9 mouse cellular contexts compared by ENCODE assay signal in genomic region chr2:25461407-25461806, GRCm38 (mm10). TPM values are rescaled to one million over a fixed set of nuclear protein-coding genes. Genes with fewer than 3 reads are reported as not detected.
A peak's percentile ranks its signal among the peaks of the same experiment; 100 is the strongest.
DNase-seq lines count a peak whose midpoint lies in the region; ATAC-seq and TF ChIP-seq lines count a peak whose summit lies in the region.
"Had no signal": no experiment of that assay in that cellular context is flagged by ENCODE, and none has a peak within 500 bp of the region (broad histone marks: within the 10 kb centered on the region; RNA-seq: fewer than 3 reads in every experiment).

No protein-coding gene starts in this region.

- no peak for TF ChIP-seq POLR2A in olfactory bulb, adult 2 months (IDR thresholded peaks at IDR 0.05; ENCODE audit: insufficient read depth, low read depth, low read length)

- H3K27ac ChIP-seq in lung, embryonic 14.5 days (ENCODE audit: low read depth): peak overlapping the region; percentile 88; the same call in 1 of the 2 replicates
- H3K27ac ChIP-seq in forebrain, embryonic 10.5 days: peak overlapping the region; percentile 91
- no peak overlapping the region for H3K27ac ChIP-seq in limb, embryonic 11.5 days (replicated peaks; ENCODE audit: low read depth, low read length)
- H3K27ac ChIP-seq in olfactory bulb, adult 2 months (ENCODE audit: insufficient read depth, low read depth, low read length): peak overlapping the region; percentile 84

- peak overlapping the region; percentile 35; the same call in 1 of the 2 replicates for H3K9ac ChIP-seq in lung, embryonic 14.5 days
- 0 out of 2 replicates have a peak overlapping the region, but pooled peaks have one; percentile 30 for H3K9ac ChIP-seq in limb, embryonic 11.5 days (ENCODE audit: low read length)

- peak overlapping the region; percentile 70 for H3K4me3 ChIP-seq in lung, embryonic 14.5 days (ENCODE audit: low read depth, low read length)
- peak overlapping the region; percentile 83 for H3K4me3 ChIP-seq in forebrain, embryonic 10.5 days
- peak overlapping the region; percentile 74 for H3K4me3 ChIP-seq in limb, embryonic 11.5 days (ENCODE audit: low read depth, low read length)
- peak overlapping the region; percentile 86 for H3K4me3 ChIP-seq in olfactory bulb, adult 2 months (ENCODE audit: insufficient read depth, low read depth, low read length)

- 26% methylated on average over 3 of the region's 3 CpGs for WGBS in lung, embryonic 14.5 days
- 28% methylated on average over 3 of the region's 3 CpGs for WGBS in forebrain, embryonic 10.5 days
- WGBS in limb, embryonic 11.5 days: 36% methylated on average over 3 of the region's 3 CpGs
- 9% methylated on average over 3 of the region's 3 CpGs for WGBS in olfactory bulb, adult 2 months

- ATAC-seq in lung, embryonic 14.5 days (ENCODE audit: insufficient read depth): no peak
- ATAC-seq in limb, embryonic 11.5 days (ENCODE audit: insufficient number of reproducible peaks, low FRiP score, low TSS enrichment, low read depth): no peak
- no peak for ATAC-seq in granulocyte monocyte progenitor cell, adult 5-6 weeks (replicated peaks; ENCODE audit: poor library complexity, severe bottlenecking)

- peak overlapping the region; percentile 87 for H3K4me2 ChIP-seq in lung, embryonic 14.5 days
- peak overlapping the region; percentile 90 for H3K4me2 ChIP-seq in limb, embryonic 11.5 days (ENCODE audit: low read depth, severe bottlenecking)

- no peaks in the 10 kb centered on the region; the same call in 1 of the 2 replicates for H3K4me1 ChIP-seq in lung, embryonic 14.5 days (ENCODE audit: insufficient read depth)
- peaks cover 40% of the 10 kb centered on the region for H3K4me1 ChIP-seq in forebrain, embryonic 10.5 days
- peaks cover 9% of the 10 kb centered on the region for H3K4me1 ChIP-seq in limb, embryonic 11.5 days (ENCODE audit: control insufficient read depth, insufficient read depth, low read length)
- peaks cover 21% of the 10 kb centered on the region for H3K4me1 ChIP-seq in olfactory bulb, adult 2 months (ENCODE audit: control insufficient read depth, insufficient read depth, low read length)

- H3K27me3 ChIP-seq in lung, embryonic 14.5 days (ENCODE audit: insufficient read depth, low read length): no peaks in the 10 kb centered on the region
- no peaks in the 10 kb centered on the region for H3K27me3 ChIP-seq in forebrain, embryonic 10.5 days (ENCODE audit: poor library complexity, severe bottlenecking)
- H3K27me3 ChIP-seq in limb, embryonic 11.5 days (ENCODE audit: control insufficient read depth, insufficient read depth, low read length): no peaks in the 10 kb centered on the region

- peaks cover 12% of the 10 kb centered on the region; the same call in 1 of the 2 replicates for H3K36me3 ChIP-seq in lung, embryonic 14.5 days (ENCODE audit: insufficient read depth)
- H3K36me3 ChIP-seq in forebrain, embryonic 10.5 days (replicated peaks): peaks cover 6% of the 10 kb centered on the region
- H3K36me3 ChIP-seq in limb, embryonic 11.5 days (ENCODE audit: control insufficient read depth, insufficient read depth, low read length): no peaks in the 10 kb centered on the region; the same call in 1 of the 2 replicates

- no peak for DNase-seq in lung, embryonic 14.5 days
- DNase-seq in lung, postnatal 25 days (ENCODE audit: low spot score): no peak
- no peak for DNase-seq in forebrain, embryonic 10.5 days (ENCODE audit: extremely low spot score, low spot score)
- DNase-seq in limb, embryonic 11.5 days (ENCODE audit: low spot score): no peak
- DNase-seq in urinary bladder, postnatal 25 days (ENCODE audit: low spot score): no peak

- no peaks in the 10 kb centered on the region for H3K9me3 ChIP-seq in lung, embryonic 14.5 days (ENCODE audit: low read depth, low read length)
- no peaks in the 10 kb centered on the region for H3K9me3 ChIP-seq in forebrain, embryonic 10.5 days
- H3K9me3 ChIP-seq in limb, embryonic 11.5 days (ENCODE audit: control insufficient read depth, low read length): no peaks in the 10 kb centered on the region

- no peak for TF ChIP-seq CTCF in lung, embryonic 14.5 days (IDR thresholded peaks at IDR 0.05; ENCODE audit: low read depth)
- TF ChIP-seq CTCF in olfactory bulb, adult 2 months (IDR thresholded peaks at IDR 0.05; ENCODE audit: insufficient read depth, low read depth, low read length): no peak

RNA-seq across cellular contexts. Expression of gene Paxx, which starts 0.5 kb away (rescaled TPM):
- polyA plus RNA-seq in lung, embryonic 14.5 days (2014; fragmentation: Nextera tagmentation; extraction: Ambion mirVana): 15.8 and 23.5 TPM in 2 replicates
- polyA plus RNA-seq in forebrain, embryonic 10.5 days (2016; fragmentation: Nextera tagmentation; extraction: Ambion mirVana): 12.4 and 15.5 TPM in 2 replicates
- polyA plus RNA-seq in limb, embryonic 11.5 days (2014; fragmentation: Nextera tagmentation; extraction: Ambion mirVana): 15.0 and 18.1 TPM in 2 replicates
- not detected in 2 replicates for polyA plus RNA-seq in olfactory bulb, adult 2 months (2012; ENCODE audit: insufficient read depth, insufficient read length, low replicate concordance, missing spikeins)
- total RNA-seq in granulocyte monocyte progenitor cell, adult 5-6 weeks (2014; fragmentation: Nextera tagmentation): 29.1 and 39.4 TPM in 2 replicates
- 20.2 and 32.5 TPM in 2 replicates for total RNA-seq in granulocyte monocyte progenitor cell, adult 5-6 weeks (2017)

RNA-seq across cellular contexts. Expression of gene Clic3, which starts 4.8 kb away (rescaled TPM):
- 20.0 and 30.2 TPM in 2 replicates for polyA plus RNA-seq in lung, embryonic 14.5 days (2014; fragmentation: Nextera tagmentation; extraction: Ambion mirVana)
- 0.57 TPM in 2 replicates for polyA plus RNA-seq in forebrain, embryonic 10.5 days (2016; fragmentation: Nextera tagmentation; extraction: Ambion mirVana)
- polyA plus RNA-seq in limb, embryonic 11.5 days (2014; fragmentation: Nextera tagmentation; extraction: Ambion mirVana): 0.81 TPM in 1 of 2 replicates, not detected in the other
- polyA plus RNA-seq in olfactory bulb, adult 2 months (2012; ENCODE audit: insufficient read depth, insufficient read length, low replicate concordance, missing spikeins): not detected in 2 replicates
- total RNA-seq in granulocyte monocyte progenitor cell, adult 5-6 weeks (2014; fragmentation: Nextera tagmentation): not detected in 2 replicates
- 1.4 TPM in 1 of 2 replicates, not detected in the other for total RNA-seq in granulocyte monocyte progenitor cell, adult 5-6 weeks (2017)
- total RNA-seq: adrenal gland, adult 8-10 months had no signal

RNA-seq across cellular contexts. Expression of gene Ptgds, which starts 8.4 kb away (rescaled TPM):
- 3.3 and 3.4 TPM in 2 replicates for polyA plus RNA-seq in lung, embryonic 14.5 days (2014; fragmentation: Nextera tagmentation; extraction: Ambion mirVana)
- polyA plus RNA-seq in forebrain, embryonic 10.5 days (2016; fragmentation: Nextera tagmentation; extraction: Ambion mirVana): 0.31 TPM in 1 of 2 replicates, not detected in the other
- not detected in 2 replicates for polyA plus RNA-seq in limb, embryonic 11.5 days (2014; fragmentation: Nextera tagmentation; extraction: Ambion mirVana)
- 758 and 1,988 TPM in 2 replicates for polyA plus RNA-seq in olfactory bulb, adult 2 months (2012; ENCODE audit: insufficient read depth, insufficient read length, low replicate concordance, missing spikeins)
- 3.5 and 4.2 TPM in 2 replicates for total RNA-seq in granulocyte monocyte progenitor cell, adult 5-6 weeks (2014; fragmentation: Nextera tagmentation)
- total RNA-seq in granulocyte monocyte progenitor cell, adult 5-6 weeks (2017): 0.93 TPM in 1 of 2 replicates, not detected in the other
- total RNA-seq: gastrocnemius, adult 18-20 months had no signal

RNA-seq across cellular contexts. Expression of gene Lcn12, which starts 32.3 kb away (rescaled TPM):
- not detected in 2 replicates for polyA plus RNA-seq in lung, embryonic 14.5 days (2014; fragmentation: Nextera tagmentation; extraction: Ambion mirVana)
- not detected in 2 replicates for polyA plus RNA-seq in forebrain, embryonic 10.5 days (2016; fragmentation: Nextera tagmentation; extraction: Ambion mirVana)
- polyA plus RNA-seq in limb, embryonic 11.5 days (2014; fragmentation: Nextera tagmentation; extraction: Ambion mirVana): not detected in 2 replicates
- not detected in 2 replicates for polyA plus RNA-seq in olfactory bulb, adult 2 months (2012; ENCODE audit: insufficient read depth, insufficient read length, low replicate concordance, missing spikeins)
- not detected in 2 replicates for total RNA-seq in granulocyte monocyte progenitor cell, adult 5-6 weeks (2014; fragmentation: Nextera tagmentation)
- total RNA-seq in granulocyte monocyte progenitor cell, adult 5-6 weeks (2017): not detected in 2 replicates
- total RNA-seq: adrenal gland, adult 8-10 months; gastrocnemius, adult 18-20 months had no signal

RNA-seq across cellular contexts. Expression of gene Abca2, which starts 32.9 kb away (rescaled TPM):
- 3.9 and 4.6 TPM in 2 replicates for polyA plus RNA-seq in lung, embryonic 14.5 days (2014; fragmentation: Nextera tagmentation; extraction: Ambion mirVana)
- 8.8 and 9.0 TPM in 2 replicates for polyA plus RNA-seq in forebrain, embryonic 10.5 days (2016; fragmentation: Nextera tagmentation; extraction: Ambion mirVana)
- polyA plus RNA-seq in limb, embryonic 11.5 days (2014; fragmentation: Nextera tagmentation; extraction: Ambion mirVana): 3.1 and 3.8 TPM in 2 replicates
- not detected in 2 replicates for polyA plus RNA-seq in olfactory bulb, adult 2 months (2012; ENCODE audit: insufficient read depth, insufficient read length, low replicate concordance, missing spikeins)
- 54.8 and 56.4 TPM in 2 replicates for total RNA-seq in granulocyte monocyte progenitor cell, adult 5-6 weeks (2014; fragmentation: Nextera tagmentation)
- total RNA-seq in granulocyte monocyte progenitor cell, adult 5-6 weeks (2017): 21.0 and 23.1 TPM in 2 replicates

Comparison
In these comparisons a context has a peak if more than half of its experiments do, and no peak if none do; other contexts are left out.
1. RNA of gene Paxx, which starts 0.5 kb away (polyA plus RNA-seq): 15.0 to 18.1 TPM in limb, embryonic 11.5 days, 15.8 to 23.5 TPM in lung, embryonic 14.5 days and 12.4 to 15.5 TPM in forebrain, embryonic 10.5 days; not detected in olfactory bulb, adult 2 months; every median in the first group is over 10 times any median in the second.
2. RNA of gene Clic3, which starts 4.8 kb away (polyA plus RNA-seq): 20.0 to 30.2 TPM in lung, embryonic 14.5 days; 0.57 TPM in forebrain, embryonic 10.5 days, 0.81 TPM in limb, embryonic 11.5 days and not detected in olfactory bulb, adult 2 months; every median in the first group is over 10 times any median in the second.
3. RNA of gene Ptgds, which starts 8.4 kb away (polyA plus RNA-seq): 758 to 1,988 TPM in olfactory bulb, adult 2 months; 3.3 to 3.4 TPM in lung, embryonic 14.5 days, 0.31 TPM in forebrain, embryonic 10.5 days and not detected in limb, embryonic 11.5 days; every median in the first group is over 100 times any median in the second.
4. Peak in every context shown above with its lines, with median percentiles within 50 percentile points of each other: H3K4me3 ChIP-seq.